Mouse (Mus musculus): ENCODE results near the gene Cpeb4.

- TF ChIP-seq GATA1 (IDR thresholded peaks at IDR 0.05; ENCODE audit: low read length) (no peak), TAL1 (IDR thresholded peaks at IDR 0.05; ENCODE audit: low read length) (no peak)
These were observed 28.7 kb upstream of the Cpeb4 start for GRCm38 (mm10) chr11:31843177-31843833.
